In genomic region chr4:105406786-105407464, GRCm38 (mm10) we compare ENCODE assay signal across 16 mouse cellular contexts.
DNase-seq lines count a peak whose midpoint lies in the region; ATAC-seq lines count a peak whose summit lies in the region.
"Had no signal": no experiment of that assay in that cellular context is flagged by ENCODE, and none has a peak within 500 bp of the region (broad histone marks: within the 10 kb centered on the region; RNA-seq: fewer than 3 reads in every experiment).

No protein-coding gene starts in this region.

- ATAC-seq in kidney, embryonic 15.5 days (replicated peaks; ENCODE audit: low FRiP score) = 0 out of 2 replicates have a peak, but pooled peaks have one; percentile 54
- ATAC-seq in embryonic facial prominence, embryonic 11.5 days (replicated peaks; ENCODE audit: insufficient number of reproducible peaks, low FRiP score, low TSS enrichment, low read depth) = no peak
- ATAC-seq: midbrain, embryonic 13.5 days had no signal

- H3K4me2 ChIP-seq in kidney, embryonic 15.5 days = peak overlapping the region; percentile 25
- H3K4me2 ChIP-seq in embryonic facial prominence, embryonic 11.5 days (ENCODE audit: low read depth, low read length) = no peak overlapping the region
- H3K4me2 ChIP-seq: embryonic facial prominence, embryonic 15.5 days; forebrain, embryonic 12.5 days; midbrain, embryonic 13.5 days had no signal

- no peak overlapping the region for H3K4me3 ChIP-seq in kidney, embryonic 15.5 days (replicated peaks)
- no peak overlapping the region for H3K4me3 ChIP-seq in embryonic facial prominence, embryonic 11.5 days (ENCODE audit: low read depth, low read length)
- H3K4me3 ChIP-seq: embryonic facial prominence, embryonic 15.5 days; forebrain, embryonic 12.5 days; midbrain, embryonic 13.5 days; myocyte had no signal

- H3K9me3 ChIP-seq in kidney, embryonic 15.5 days (replicated peaks) = no peaks in the 10 kb centered on the region
- no peaks in the 10 kb centered on the region for H3K9me3 ChIP-seq in embryonic facial prominence, embryonic 11.5 days (replicated peaks; ENCODE audit: control insufficient read depth, low read length)
- H3K9me3 ChIP-seq: embryonic facial prominence, embryonic 15.5 days; forebrain, embryonic 12.5 days; midbrain, embryonic 13.5 days had no signal

- H3K27ac ChIP-seq in kidney, embryonic 15.5 days = 0 out of 2 replicates have a peak overlapping the region, but pooled peaks have one; percentile 15
- H3K27ac ChIP-seq in embryonic facial prominence, embryonic 11.5 days (replicated peaks; ENCODE audit: low read depth, low read length) = no peak overlapping the region
- H3K27ac ChIP-seq: embryonic facial prominence, embryonic 15.5 days; forebrain, embryonic 12.5 days; midbrain, embryonic 13.5 days had no signal

- H3K27me3 ChIP-seq in kidney, embryonic 15.5 days = 0 out of 2 replicates have a peak, but pooled peaks cover 3% of the 10 kb centered on the region
- H3K27me3 ChIP-seq in embryonic facial prominence, embryonic 11.5 days (ENCODE audit: control insufficient read depth, insufficient read depth, low read length) = no peaks in the 10 kb centered on the region
- H3K27me3 ChIP-seq: embryonic facial prominence, embryonic 15.5 days; forebrain, embryonic 12.5 days; midbrain, embryonic 13.5 days had no signal

- H3K36me3 ChIP-seq in kidney, embryonic 15.5 days = no peaks in the 10 kb centered on the region
- H3K36me3 ChIP-seq in embryonic facial prominence, embryonic 11.5 days (replicated peaks; ENCODE audit: control insufficient read depth, insufficient read depth, low read depth, low read length) = no peaks in the 10 kb centered on the region
- H3K36me3 ChIP-seq: embryonic facial prominence, embryonic 15.5 days; forebrain, embryonic 12.5 days; midbrain, embryonic 13.5 days had no signal

- 19% methylated on average over 14 of the region's 14 CpGs for WGBS in kidney, embryonic 15.5 days
- 30% methylated on average over 14 of the region's 14 CpGs for WGBS in embryonic facial prominence, embryonic 11.5 days

- no peak for DNase-seq in kidney, postnatal 36 days
- peak; percentile 74 for DNase-seq in embryo, embryonic 10.5 days (ENCODE audit: low spot score)
- DNase-seq in embryonic facial prominence, embryonic 11.5 days (ENCODE audit: low spot score) = peak; percentile 53
- peak; percentile 80 for DNase-seq in mesoderm, embryonic 11.5 days (ENCODE audit: low read depth, low spot score)
- DNase-seq in urinary bladder, postnatal 14 days (ENCODE audit: low spot score) = no peak
- DNase-seq in ovary, adult 18-20 months (ENCODE audit: low spot score) = no peak
- DNase-seq: cerebellum, adult 18-20 months; kidney, postnatal 10 days; layer of hippocampus, postnatal 36 days; left cerebral cortex, postnatal 4 days; lung, postnatal 36 days had no signal

- H3K4me1 ChIP-seq in kidney, embryonic 15.5 days = peaks cover 30% of the 10 kb centered on the region
- no peaks in the 10 kb centered on the region for H3K4me1 ChIP-seq in embryonic facial prominence, embryonic 11.5 days (ENCODE audit: control insufficient read depth, insufficient read depth, low read length)
- H3K4me1 ChIP-seq: midbrain, embryonic 13.5 days had no signal

- no peak overlapping the region for H3K9ac ChIP-seq in kidney, embryonic 15.5 days
- no peak overlapping the region for H3K9ac ChIP-seq in embryonic facial prominence, embryonic 11.5 days (replicated peaks; ENCODE audit: low read length)
- H3K9ac ChIP-seq: embryonic facial prominence, embryonic 15.5 days; forebrain, embryonic 12.5 days; midbrain, embryonic 13.5 days had no signal

Comparison
In these comparisons a context has a peak if more than half of its experiments do, and no peak if none do; other contexts are left out.
1. DNase-seq: peak in embryo, embryonic 10.5 days (single experiment), embryonic facial prominence, embryonic 11.5 days (single experiment) and mesoderm, embryonic 11.5 days (single experiment); none in kidney, postnatal 36 days (0 of 2), urinary bladder, postnatal 14 days (single experiment) and ovary, adult 18-20 months (single experiment).